Mouse (Mus musculus): ENCODE measurements around the gene Depdc1a. TPM values are rescaled to one million over a fixed set of nuclear protein-coding genes. Genes with fewer than 3 reads are reported as not detected.
"Not testable (repeated sequence)": the region's sequence is repeated elsewhere in the genome, so short reads cannot be mapped to it uniquely, and the experiment has no call there.

Depdc1a gene
- 10 to 100 TPM in 1 of 3 experiments, 1 to 10 TPM in 2; 1.7 to 40.0 (median 1.9) TPM for polyA plus RNA-seq (2017; shearing (Covaris generic))

DNA sequence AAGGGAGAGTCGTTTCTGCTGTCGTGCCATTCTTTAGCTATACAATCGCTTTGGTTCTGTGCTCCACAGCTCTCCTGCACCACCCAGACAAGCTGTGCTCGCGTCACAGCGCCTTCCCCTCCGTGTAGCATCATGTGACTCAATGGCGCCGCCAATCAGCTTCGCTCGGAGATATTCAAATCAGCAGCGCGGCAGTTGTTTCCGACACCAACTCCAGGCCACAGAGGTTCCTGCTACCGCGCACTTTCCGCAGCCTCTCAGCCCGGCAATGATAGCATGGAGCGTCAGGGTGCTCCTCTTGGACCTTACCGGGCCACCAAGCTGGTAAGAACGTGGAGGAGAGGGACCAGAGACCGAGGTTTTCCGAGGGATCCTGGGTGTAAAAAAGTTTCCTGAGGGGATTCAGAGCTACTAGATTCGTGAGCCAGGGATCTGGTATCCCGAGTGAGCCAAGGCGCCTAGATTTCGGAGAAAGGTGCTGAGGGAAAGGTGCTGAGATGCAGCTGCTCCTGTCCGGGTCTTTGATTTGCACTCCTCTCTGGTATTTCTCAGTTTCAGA, at the start of gene Depdc1a:
Gene Depdc1a, plus strand, starts transcription at position 191 of the 559 bp plus-strand sequence.
- peak; percentile 99 for ATAC-seq

DNA sequence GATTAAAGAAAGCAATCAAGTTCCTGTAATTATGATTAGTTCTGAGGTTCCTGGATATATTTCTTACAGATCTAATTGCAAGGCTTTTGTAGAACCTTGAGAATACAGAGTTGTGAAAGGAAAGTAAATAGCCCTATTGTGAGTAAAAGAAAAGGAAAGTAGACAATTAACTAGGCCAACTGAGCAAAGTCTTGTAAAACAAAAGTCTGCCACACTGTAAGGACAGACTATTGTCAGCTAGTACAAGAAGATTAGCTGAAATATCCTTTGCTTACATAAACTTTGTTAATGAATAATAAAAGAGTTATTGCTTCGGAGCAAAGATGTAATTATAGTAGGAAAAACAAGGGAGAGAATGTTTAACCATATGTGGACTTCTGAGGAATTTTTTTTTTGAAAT, 25.2 kb upstream of the Depdc1a start:
- ATAC-seq = no peak

DNA sequence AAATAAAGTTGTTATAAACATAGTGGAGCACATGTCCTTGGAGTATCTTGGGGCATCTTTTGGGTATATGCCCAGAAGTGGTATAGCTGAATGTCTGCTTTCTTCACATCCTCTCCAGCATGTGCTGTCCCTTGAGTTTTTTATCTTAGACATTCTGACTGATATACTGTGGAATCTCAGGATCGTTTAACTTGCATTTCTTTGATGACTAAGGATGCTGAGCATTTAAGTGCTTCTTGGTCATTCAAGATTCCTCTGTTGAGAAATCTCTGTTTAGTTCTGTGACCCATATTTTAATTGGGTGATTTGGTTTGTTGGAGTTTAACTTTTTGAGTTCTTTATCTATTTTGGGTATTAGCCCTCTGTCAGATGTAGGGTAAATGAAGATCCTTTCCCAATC, 19.8 kb upstream of the Depdc1a start:
- ATAC-seq = no peak

DNA sequence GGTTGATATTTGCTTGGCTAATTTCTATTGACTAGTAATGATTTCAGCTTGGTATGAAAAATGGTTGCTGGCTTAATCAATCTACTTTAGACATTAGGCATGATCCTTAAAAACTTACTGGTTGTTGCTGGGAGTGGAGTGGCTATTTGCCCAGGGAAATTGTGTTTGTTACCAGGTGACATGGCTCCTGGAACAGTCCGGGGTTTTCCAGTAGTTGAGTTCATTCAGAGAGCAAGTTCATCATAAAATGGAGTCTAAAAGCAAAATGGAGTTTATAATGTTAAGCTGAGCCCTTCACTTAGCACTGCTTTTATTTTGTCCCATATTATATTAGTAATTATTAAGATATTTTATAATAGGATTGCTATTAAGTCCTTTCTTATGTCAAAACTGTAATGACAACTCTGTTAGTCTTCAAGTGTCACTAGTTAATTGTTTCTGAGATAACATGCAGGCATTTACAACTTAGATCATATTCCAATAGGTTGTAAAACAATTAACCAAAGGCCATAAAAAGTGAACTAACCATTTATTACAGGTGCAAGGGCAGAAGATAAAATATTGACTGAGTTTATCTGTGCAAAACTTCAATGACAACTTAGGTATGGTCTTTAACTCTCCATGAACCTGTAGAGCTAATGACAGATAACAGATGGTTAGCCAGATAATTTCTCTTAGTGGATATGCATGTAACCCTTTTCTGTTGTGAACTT, 17.8 kb upstream of the Depdc1a start:
- no peak for ATAC-seq

DNA sequence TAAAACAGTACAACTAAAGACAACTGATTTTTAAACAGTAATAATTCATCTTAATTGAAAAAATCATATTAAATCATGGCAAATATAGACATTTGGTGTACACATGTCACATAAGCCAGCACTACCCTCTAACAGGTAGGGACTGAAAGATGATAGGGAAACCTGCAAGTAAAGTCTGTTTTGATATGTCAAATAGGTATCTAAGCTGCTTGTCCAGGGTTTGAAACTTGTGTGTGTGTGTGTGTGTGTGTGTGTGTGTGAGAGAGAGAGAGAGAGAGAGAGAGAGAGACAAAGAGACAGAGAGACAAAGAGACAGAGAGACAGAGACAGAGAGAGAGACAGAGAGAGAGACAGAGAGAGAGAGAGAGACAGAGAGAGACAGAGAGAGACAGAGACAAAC, 524 bp upstream of the Depdc1a start:
- not testable (repeated sequence) for ATAC-seq

DNA sequence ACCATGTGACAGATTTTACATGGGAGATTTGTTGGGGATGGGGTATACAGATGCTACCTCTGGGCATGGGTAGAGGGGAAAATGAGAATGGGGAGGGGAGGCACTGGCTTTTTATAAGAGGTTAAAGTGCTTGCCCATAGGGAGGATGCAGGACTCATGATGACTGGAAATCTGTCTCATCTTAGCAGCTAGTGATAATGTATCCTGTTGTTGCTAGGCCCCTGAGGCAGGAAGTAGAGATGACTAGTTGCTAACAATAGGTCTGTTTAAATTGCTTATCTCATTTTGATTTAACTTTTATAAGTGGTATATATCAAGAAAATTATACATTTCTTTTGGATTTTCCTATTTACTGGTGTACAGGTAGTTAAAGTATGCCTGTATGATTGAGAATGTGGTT, 13.7 kb downstream of the Depdc1a start:
- peak; percentile 90 for ATAC-seq

DNA sequence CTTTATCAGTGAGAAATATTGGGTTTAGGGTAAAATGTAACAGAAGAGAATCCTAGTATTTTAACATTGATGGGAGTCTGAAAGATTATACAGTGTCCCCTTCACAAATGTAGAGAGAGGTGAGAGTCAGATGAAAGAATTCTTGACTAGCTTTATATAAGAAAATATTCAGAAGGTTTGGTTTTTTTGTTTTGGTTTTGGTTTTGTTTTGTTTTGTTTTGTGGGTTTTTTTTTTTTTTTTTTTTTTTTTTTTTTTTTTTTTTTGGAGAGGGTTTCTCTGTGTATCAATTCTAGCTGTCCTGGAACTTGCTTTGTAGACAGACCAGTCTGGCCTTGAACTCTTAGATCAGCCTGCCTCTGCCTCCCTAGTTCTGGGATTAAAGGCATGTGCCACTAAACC, 33.3 kb downstream of the Depdc1a start:
- ATAC-seq = peak; percentile 45

DNA sequence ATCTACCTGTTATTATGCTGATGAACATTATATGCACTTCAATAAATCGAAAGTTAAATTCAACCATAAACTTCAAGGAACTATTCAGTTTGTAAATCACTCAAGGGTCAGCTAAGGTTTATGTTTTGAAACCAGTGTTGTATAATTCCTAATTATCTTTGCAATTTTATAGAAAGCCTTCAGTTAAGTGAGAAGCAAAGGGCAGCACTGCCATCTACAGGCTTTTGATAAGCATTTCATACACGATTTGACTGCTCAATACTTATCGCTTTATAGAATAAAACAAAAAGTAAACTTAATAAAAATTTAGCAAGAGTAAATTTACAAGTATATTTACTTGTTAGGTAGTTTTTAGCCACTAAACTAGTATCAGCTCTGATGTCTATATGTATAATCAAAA, 53.1 kb downstream of the Depdc1a start:
- ATAC-seq = peak; percentile 43

DNA sequence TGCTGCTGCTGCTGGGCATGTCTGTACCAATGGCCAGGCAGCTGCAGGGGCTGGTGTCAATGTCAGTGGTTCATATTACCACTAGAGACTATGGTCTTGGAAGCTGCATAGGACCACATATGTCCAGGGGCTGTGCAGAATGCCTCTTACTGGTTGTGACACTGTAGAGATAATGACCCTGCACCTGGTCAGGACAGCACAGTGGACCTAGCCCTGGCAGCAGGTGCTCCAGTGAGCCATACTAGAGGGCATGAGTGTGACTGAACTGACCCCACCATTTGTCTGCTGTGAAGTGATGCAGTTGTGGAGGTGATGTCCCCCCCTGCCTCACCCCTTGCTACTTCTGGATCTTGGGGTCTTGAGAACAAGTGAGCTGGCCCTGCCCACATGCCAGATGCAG, 55.0 kb downstream of the Depdc1a start:
- ATAC-seq = no peak

Other genes starting within 250 kb of the Depdc1a start
- gene Rpe65, start 103.7 kb downstream of the Depdc1a start, polyA plus RNA-seq (2017; shearing (Covaris generic)) = not detected

All from inflammation-experienced regulatory T-cells, adult 6 months (primary cell).